Mouse (Mus musculus) heart, postnatal 0 days (tissue): ENCODE results near the gene Col13a1. TPM values are rescaled to one million over a fixed set of nuclear protein-coding genes. Genes with fewer than 3 reads are reported as not detected.

ENCODE experiments used
- ATAC-seq: fragments of 200-750 bp; cut with Nextera tagmentation; 2 replicates; pipeline ENCODE4 v1.8.0; 2017; ENCODE audit warnings: low read depth, moderate number of reproducible peaks, moderate library complexity; ENCODE audit not compliant: insufficient read depth
- DNase-seq: peaks from one replicate; pipeline ENCODE4 v3.0.0-alpha.2; 2016; ENCODE audit warnings: low spot score
- H3K27ac ChIP-seq: fragments of 300-500 bp; sonication (generic); 2 replicates; pipeline ENCODE4 v1.5.1; 2014; ENCODE audit warnings: low read depth, mild to moderate bottlenecking
- H3K27me3 ChIP-seq: fragments of 300-500 bp; sonication (generic); 2 replicates; pipeline ENCODE4 v1.6.1; 2014; ENCODE audit warnings: low read length, mixed read lengths; ENCODE audit not compliant: control insufficient read depth, insufficient read depth
- H3K36me3 ChIP-seq: fragments of 300-500 bp; sonication (generic); replicated peaks from 2 replicates; pipeline ENCODE4 v1.6.1; 2014; ENCODE audit warnings: low read length, mixed read lengths; ENCODE audit not compliant: control insufficient read depth, insufficient read depth
- H3K4me1 ChIP-seq: fragments of 300-500 bp; sonication (generic); 2 replicates; pipeline ENCODE4 v1.6.1; 2014; ENCODE audit warnings: antibody characterized with exemption; ENCODE audit not compliant: control insufficient read depth, insufficient read depth
- H3K4me2 ChIP-seq: fragments of 300-500 bp; sonication (generic); 2 replicates; pipeline ENCODE4 v1.6.1; 2014; ENCODE audit warnings: low read depth, mild to moderate bottlenecking, low read length, moderate library complexity
- H3K4me3 ChIP-seq: fragments of 300-500 bp; sonication (generic); 2 replicates; pipeline ENCODE4 v1.5.1; 2014; ENCODE audit warnings: low read depth, low read length
- H3K9ac ChIP-seq: fragments of 300-500 bp; sonication (generic); replicated peaks from 2 replicates; pipeline ENCODE4 v1.6.1; 2014; ENCODE audit warnings: low read depth, low read length, mixed read lengths
- H3K9me3 ChIP-seq: fragments of 300-500 bp; sonication (generic); replicated peaks from 2 replicates; pipeline ENCODE4 v1.6.1; 2016; ENCODE audit warnings: low read length; ENCODE audit not compliant: control insufficient read depth
- CTCF ChIP-seq: IDR thresholded peaks from 2 replicates; pipeline ENCODE4 v1.5.1; 2016; ENCODE audit warnings: antibody characterized with exemption, control low read depth, low read depth
- EP300 ChIP-seq: IDR thresholded peaks from 2 replicates; pipeline ENCODE4 v1.6.1; 2016; ENCODE audit warnings: antibody characterized with exemption, low read depth
- WGBS: fragments of 180-500 bp; shearing (Covaris S2); extraction: QIAGEN DNeasy Blood & Tissue Kit; methylation state at CpG from one replicate; pipeline ENCODE4 v1.1.7; 2014; 5-methylcytosine and 5-hydroxymethylcytosine counted together
- polyA plus RNA-seq: library from polyadenylated mRNA; unstranded; fragments of >200 nt; fragmentation: Nextera tagmentation; extraction: Ambion mirVana; gene quantifications from 2 replicates; pipeline ENCODE4 v1.2.1, GENCODE M21; 2015
- total RNA-seq: library from RNA; depleted of rRNA; stranded (reverse); fragments of >200 nt; gene quantifications from 2 replicates; pipeline ENCODE4 v1.2.3, GENCODE M21; 2014; ENCODE audit warnings: low replicate concordance

Gene Col13a1
- total and polyA plus RNA-seq, 2 experiments from 2014 or later, result 2.3 to 6.5 TPM

- Histone ChIP-seq H3K4me3 (no peak overlapping the region), H3K36me3 (no peaks in the 10 kb centered on the region), H3K9me3 (no peaks in the 10 kb centered on the region), H3K9ac (no peak overlapping the region), H3K4me1 (no peaks in the 10 kb centered on the region), H3K27ac (no peak overlapping the region), H3K27me3 (0 out of 2 replicates have a peak, but pooled peaks cover 5% of the 10 kb centered on the region), H3K4me2 (no peak overlapping the region)
- ATAC-seq (no peak), DNase-seq (no peak)
- WGBS, result 68% methylated on average over 3 of the region's 3 CpGs
- TF ChIP-seq CTCF (no peak), EP300 (no peak)
These were observed 11.7 kb downstream of the Col13a1 start for GRCm38 (mm10) chr10:61967207-61967606.

- Histone ChIP-seq H3K36me3 (no peaks in the 10 kb centered on the region), H3K4me3 (no peak overlapping the region), H3K4me2 (no peak overlapping the region), H3K9ac (no peak overlapping the region), H3K4me1 (no peaks in the 10 kb centered on the region), H3K27ac (no peak overlapping the region), H3K9me3 (no peaks in the 10 kb centered on the region), H3K27me3 (no peaks in the 10 kb centered on the region)
- no peak for TF ChIP-seq EP300
- no peak for TF ChIP-seq CTCF
- ATAC-seq (peak; percentile 23; the same call in 1 of the 2 replicates), DNase-seq (no peak)
- WGBS, result 11% methylated on average over 7 of the region's 7 CpGs
These were observed 13.5 kb downstream of the Col13a1 start for GRCm38 (mm10) chr10:61965386-61965841.

GRCm38 (mm10) chr10:61956718-61957117, 22.2 kb downstream of the Col13a1 start:
- no peak overlapping the region for H3K9ac ChIP-seq
- no peak overlapping the region for H3K4me2 ChIP-seq
- H3K36me3 ChIP-seq, result no peaks in the 10 kb centered on the region
- peak; percentile 39 for DNase-seq
- no peaks in the 10 kb centered on the region for H3K4me1 ChIP-seq
- H3K27me3 ChIP-seq, result no peaks in the 10 kb centered on the region
- TF ChIP-seq CTCF (no peak), EP300 (no peak)
- peak; percentile 55 for ATAC-seq
- no peak overlapping the region for H3K4me3 ChIP-seq
- no peaks in the 10 kb centered on the region for H3K9me3 ChIP-seq
- WGBS, result 33% methylated on average over 6 of the region's 6 CpGs
- H3K27ac ChIP-seq, result no peak overlapping the region

- H3K4me2 ChIP-seq, result no peak overlapping the region
- WGBS, result 80% methylated on average over 5 of the region's 5 CpGs
- no peaks in the 10 kb centered on the region for H3K36me3 ChIP-seq
These were observed 25.0 kb downstream of the Col13a1 start for GRCm38 (mm10) chr10:61953916-61954315.

GRCm38 (mm10) chr10:61949542-61949941, 29.4 kb downstream of the Col13a1 start:
- no peak for DNase-seq
- no peak for TF ChIP-seq EP300
- no peak for TF ChIP-seq CTCF
- Histone ChIP-seq H3K4me1 (no peaks in the 10 kb centered on the region), H3K27ac (no peak overlapping the region), H3K36me3 (no peaks in the 10 kb centered on the region), H3K9ac (no peak overlapping the region), H3K4me2 (no peak overlapping the region), H3K4me3 (no peak overlapping the region), H3K9me3 (no peaks in the 10 kb centered on the region), H3K27me3 (no peaks in the 10 kb centered on the region)
- WGBS, result 82% methylated on average over 6 of the region's 6 CpGs
- no peak for ATAC-seq

More at GRCm38 (mm10) chr10:61953916-61954315, 25.0 kb downstream of the Col13a1 start:
- no peak for ATAC-seq
- no peak overlapping the region for H3K9ac ChIP-seq
- H3K9me3 ChIP-seq, result no peaks in the 10 kb centered on the region
- no peak overlapping the region for H3K4me3 ChIP-seq
- DNase-seq, result no peak
- no peaks in the 10 kb centered on the region for H3K4me1 ChIP-seq
- TF ChIP-seq CTCF (no peak), EP300 (no peak)
- H3K27me3 ChIP-seq, result no peaks in the 10 kb centered on the region
- no peak overlapping the region for H3K27ac ChIP-seq

GRCm38 (mm10) chr10:61944386-61944785, 34.5 kb downstream of the Col13a1 start:
- Histone ChIP-seq H3K9ac (no peak overlapping the region), H3K4me1 (peaks cover 3% of the 10 kb centered on the region; the same call in 1 of the 2 replicates), H3K4me3 (no peak overlapping the region), H3K4me2 (no peak overlapping the region), H3K9me3 (no peaks in the 10 kb centered on the region), H3K27ac (no peak overlapping the region), H3K36me3 (no peaks in the 10 kb centered on the region), H3K27me3 (no peaks in the 10 kb centered on the region)
- no peak for DNase-seq
- WGBS, result 74% methylated on average over 2 of the region's 2 CpGs
- no peak for ATAC-seq
- TF ChIP-seq CTCF (no peak), EP300 (no peak)
